Mouse (Mus musculus) frontal cortex, postnatal 14 days (tissue): Measurements from ENCODE around the gene Rab40c.

Experiments
- DNase-seq, 2 experiments: peaks; one replicate each; pipeline ENCODE4 v3.0.0; 2022; ENCODE audit warnings: low spot score in 2 of 2

Rab40c gene

DNA sequence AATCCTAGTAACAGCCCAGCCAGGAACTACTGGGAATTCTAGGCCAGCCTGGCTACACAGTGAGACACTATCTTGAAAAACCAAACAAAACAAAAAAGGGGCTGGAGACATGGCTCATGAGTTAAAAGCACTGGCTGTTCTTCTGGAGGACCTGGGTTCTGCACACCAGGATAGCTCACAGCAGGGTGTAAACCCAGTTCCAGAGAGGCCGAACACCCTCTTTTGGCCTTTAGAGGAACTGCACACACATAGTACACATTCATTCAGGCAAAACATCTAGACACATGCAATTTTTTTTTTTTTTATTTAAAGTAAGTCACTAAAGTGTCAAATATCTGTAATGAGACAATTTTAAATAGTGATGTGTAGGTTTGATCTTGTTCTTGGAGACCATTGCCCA is 19.3 kb downstream of the Rab40c start:
- DNase-seq = no peak

DNA sequence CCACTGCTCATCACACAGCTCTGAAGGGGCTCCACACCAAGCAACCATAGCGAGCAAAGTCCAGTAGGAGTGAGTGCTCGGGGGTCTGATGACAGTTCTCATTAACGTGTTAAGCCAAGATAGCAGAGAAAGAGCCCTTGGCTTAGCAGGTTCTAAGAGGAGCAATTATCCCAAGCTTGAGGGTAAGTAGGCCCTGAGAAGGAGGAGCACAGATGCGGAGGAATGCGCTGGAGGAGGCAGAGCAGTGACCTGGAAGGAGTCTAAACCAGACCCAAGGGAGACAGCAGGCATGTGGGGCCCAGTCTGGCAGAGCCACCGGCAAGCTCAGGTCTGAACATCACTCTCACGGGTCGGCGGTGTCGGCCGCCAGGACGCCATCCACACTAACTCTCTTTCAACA is 23.6 kb downstream of the Rab40c start:
- no peak for DNase-seq

DNA sequence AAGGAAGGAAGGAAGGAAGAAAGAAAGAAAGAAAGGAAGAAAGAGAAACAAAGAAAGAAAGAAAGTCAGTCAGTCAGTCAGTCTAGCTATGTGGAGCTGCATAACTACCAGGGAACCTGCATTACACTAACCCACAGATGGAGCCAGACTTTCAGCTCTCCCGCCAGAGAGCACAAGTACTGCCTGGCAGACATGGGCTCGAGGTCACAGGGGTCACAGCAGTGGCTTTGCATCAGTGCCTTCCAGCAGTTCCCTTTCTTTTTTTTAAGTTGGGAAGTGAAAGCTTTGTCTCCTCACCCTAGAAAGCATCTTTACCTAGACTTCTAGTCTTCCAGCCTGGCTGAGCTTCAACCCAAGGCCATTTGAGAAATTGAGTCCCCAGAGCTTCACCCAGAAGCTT is 24.1 kb downstream of the Rab40c start:
- no peak for DNase-seq

- no peak for DNase-seq
Observed at GRCm38 (mm10) chr17:25893975-25894617, 25.4 kb downstream of the Rab40c start.

DNA sequence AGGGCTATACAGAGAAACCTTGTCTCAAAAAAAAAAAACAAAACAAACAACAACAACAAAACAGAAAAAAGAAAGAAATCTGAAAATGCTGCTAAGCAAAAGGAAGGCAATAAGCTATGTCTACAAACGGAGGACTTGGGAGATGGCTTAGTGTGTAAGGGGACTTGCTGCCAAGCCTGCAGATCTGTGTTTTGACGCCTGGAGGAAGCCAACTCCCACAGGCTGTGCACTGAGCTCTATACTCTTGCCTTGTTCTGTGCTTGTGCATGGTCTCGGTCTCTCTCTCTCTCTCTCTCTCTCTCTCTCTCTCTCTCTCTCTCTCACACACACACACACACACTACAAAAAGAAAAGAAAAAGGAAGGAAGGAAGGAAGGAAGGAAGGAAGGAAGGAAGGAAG is 30.7 kb downstream of the Rab40c start:
- DNase-seq = no peak

GRCm38 (mm10) chr17:25887467-25887866 is 32.1 kb downstream of the Rab40c start:
- DNase-seq = no peak

- no peak for DNase-seq
Observed at GRCm38 (mm10) chr17:25886806-25887205, 32.7 kb downstream of the Rab40c start.

GRCm38 (mm10) chr17:25885636-25886035 is 33.9 kb downstream of the Rab40c start:
- DNase-seq = no peak

GRCm38 (mm10) chr17:25883824-25884223 is 35.7 kb downstream of the Rab40c start:
- DNase-seq = no peak

DNA sequence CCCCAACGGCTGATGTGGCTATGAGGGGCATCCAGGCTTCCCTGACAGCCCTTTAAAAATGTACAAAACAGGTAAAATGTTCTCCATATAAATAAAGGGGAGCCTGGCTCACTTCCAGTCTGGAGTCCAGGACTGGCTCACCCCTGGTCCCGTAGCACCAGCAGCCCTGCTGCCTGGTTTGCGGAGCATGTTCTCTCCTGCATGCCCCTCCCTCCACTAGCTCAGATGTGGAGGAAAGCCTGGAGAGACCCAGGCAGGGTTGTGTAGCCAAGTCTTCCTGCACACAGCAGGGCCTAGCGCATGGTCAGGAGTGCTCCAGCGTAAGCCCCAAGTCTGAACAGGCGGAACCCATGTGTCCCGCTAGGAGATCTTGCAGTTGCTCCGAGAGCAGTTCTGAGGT is 36.3 kb downstream of the Rab40c start:
- DNase-seq = no peak

DNA sequence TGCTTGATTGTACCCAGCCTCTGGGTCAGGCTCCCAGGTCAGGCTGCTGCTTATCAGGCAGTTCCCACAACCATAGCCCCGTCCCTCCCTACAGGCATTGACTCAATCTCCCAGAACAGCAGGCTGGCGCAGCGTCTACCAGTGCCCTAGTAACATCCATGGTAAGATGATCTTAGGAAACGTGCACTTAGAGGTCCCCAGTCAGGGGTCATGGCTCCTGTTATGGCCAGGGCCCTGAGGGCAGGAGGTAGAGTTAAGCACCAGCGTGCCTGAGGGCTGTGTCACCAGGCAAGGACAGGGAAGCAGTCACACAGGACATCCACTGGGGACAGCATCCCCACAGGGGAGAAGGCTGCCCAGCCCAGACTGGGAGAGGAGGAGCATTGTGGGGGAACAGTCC is 37.2 kb downstream of the Rab40c start:
- no peak for DNase-seq

- no peak for DNase-seq
Observed at GRCm38 (mm10) chr17:25881691-25882090, 37.8 kb downstream of the Rab40c start.

DNA sequence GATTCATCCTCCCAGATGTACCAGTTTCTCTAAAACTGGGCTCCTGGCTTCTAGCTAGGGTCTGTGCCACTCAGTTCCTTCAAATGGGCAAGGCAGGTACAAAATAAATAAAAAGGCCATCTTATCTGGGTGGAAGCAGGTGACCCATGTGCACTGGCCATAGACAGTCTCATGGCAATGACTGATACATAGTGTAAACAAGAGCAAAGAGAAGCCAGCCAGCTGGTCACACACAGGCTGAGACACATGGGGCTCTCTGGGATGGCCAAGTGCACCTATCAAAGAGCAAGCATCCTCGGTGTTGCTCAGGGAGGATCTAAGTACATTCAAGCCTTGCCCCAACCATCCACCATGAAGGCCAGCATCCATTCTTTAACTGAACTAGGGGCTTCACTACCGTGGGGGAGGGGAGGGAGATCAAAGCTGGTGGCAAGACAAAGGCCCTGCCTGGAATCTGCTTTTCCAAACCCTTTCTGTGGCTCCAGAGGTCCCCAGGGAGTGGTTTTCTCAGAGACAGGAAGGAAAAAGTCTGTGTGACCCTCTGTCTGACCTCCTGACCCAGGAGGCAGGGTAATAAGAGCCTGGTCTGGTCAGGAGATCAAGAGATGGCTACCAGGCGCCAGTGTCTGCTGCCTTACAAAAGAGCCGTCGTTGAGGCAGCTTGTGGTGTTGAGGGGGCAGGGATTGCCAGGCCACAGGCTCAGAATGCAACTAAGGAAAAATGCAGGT is 38.5 kb downstream of the Rab40c start:
- DNase-seq = no peak

DNA sequence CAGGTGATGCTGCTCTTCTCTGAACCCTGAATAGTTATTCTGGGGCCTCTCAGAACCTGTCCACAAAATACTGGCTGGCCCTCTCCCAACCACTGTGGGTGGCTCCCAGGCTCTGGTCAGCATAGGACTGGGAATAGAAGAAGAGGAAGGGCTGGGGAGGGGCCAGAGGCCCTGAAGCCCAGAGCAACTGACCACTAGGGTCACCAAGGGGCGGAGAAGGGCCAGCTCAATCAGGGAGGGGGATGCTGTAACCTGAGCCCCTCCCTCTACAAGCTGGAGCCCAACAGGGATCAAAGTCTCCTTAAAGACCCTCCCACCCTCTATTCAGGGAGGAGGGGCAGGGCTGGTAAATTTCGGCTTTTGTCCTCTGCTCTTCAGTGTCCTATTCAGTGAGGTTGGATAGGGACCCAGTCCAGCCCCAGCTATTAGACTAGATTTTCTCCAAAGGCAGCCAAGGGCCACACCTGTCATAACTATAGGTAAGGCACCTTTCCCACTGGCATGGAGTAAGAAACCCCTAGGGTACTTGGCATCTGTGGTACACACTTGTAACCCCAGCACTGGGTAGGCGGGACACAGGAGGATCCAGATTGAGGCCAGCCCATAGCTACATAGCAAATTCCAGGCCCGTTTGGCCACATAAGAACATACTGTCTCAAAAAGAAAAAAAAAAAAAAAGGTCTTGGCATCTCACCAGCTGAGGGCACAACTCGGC is 39.2 kb downstream of the Rab40c start, which contains the start of gene Wfikkn1:
Gene Wfikkn1 (minus strand): TSS at position 663 of the 715 bp plus-strand sequence.
- no peak for DNase-seq

GRCm38 (mm10) chr17:25879750-25880149 is 39.8 kb downstream of the Rab40c start:
- no peak for DNase-seq

DNA sequence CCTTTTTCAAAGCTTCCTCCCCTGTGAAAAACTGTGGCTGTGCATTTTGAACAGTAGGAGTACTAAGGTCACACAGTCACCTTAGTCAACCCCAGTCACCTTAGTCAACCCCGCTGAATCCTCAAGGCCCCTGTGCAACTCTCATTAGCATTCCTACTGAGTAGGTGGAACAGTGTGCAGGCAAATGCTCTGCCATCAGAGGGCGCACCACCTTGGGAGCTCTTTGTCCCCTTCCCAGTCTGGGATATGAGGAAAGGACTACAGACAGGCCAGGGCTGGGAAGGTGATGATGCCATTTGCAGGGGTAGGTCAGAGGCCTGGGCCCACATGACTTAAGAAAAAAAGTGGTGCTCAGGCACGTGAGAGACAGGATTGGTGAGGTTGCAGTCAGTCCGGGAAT is 40.3 kb downstream of the Rab40c start:
- DNase-seq = no peak

DNA sequence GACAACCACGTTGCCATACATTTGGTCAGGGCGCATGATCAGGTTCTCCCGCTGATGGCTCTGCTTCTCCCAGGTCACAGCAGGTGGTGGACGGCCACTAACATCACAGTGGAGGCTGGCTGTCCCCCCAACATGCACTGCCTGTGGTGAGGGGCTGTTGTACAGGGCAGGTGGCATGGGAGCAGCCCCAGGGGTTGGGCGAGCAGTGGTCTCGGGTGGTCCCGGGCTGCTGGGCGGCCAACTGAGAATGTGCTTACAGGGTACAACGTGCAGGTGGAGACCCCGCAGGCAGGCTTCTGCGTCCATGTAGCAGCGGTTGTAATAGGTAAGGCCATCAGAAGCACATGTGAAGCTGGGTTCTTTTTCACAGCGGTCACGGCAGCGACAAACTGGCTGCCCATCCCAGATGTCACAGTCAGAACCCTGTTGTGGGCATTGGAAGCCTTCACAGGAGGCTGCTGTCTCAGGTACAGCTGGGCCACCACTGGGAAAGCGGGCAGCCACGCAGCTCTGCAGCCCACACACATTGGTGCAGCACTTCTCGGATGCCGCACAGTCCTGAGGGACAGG is 40.8 kb downstream of the Rab40c start:
- DNase-seq = no peak

GRCm38 (mm10) chr17:25877741-25878610 is 41.6 kb downstream of the Rab40c start:
- DNase-seq = no peak

- no peak for DNase-seq
Observed at GRCm38 (mm10) chr17:25877025-25877424, 42.5 kb downstream of the Rab40c start.

DNA sequence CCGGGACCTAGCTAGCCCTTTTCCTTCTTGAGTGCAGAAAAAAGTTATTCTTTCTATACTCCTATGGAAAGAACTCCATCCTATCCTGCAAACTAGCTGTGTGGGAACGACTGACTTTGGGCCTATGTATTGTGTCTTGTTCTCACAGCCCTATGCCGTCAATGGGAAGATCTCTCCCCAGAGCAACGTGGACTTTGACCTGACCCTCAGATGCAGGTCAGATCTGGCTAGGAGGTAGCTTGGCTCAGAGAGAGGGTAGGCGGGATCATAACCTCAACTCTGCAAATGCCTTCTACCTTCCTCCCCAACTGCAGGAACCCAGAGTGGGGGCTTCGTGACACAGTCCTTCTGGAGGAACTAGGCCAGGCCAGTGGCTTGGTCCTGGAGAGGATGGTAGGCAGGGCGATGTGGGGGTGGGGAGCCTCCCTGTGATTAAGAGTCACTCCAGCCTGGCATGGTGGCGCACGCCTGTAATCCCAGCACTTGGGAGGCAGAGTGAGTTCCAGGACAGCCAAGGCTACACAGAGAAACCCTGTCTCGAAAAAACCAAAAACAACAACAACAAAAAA is 43.1 kb downstream of the Rab40c start:
- DNase-seq = no peak
